Mouse (Mus musculus) lung, postnatal 36 days (tissue): Measurements from ENCODE around the gene Atp5b.
"Not testable (repeated sequence)": the region's sequence is repeated elsewhere in the genome, so short reads cannot be mapped to it uniquely, and the experiment has no call there.

Experiments
- DNase-seq: peaks from one replicate; pipeline ENCODE4 v3.0.0; 2022; ENCODE audit warnings: mixed read lengths

Atp5b gene

DNA sequence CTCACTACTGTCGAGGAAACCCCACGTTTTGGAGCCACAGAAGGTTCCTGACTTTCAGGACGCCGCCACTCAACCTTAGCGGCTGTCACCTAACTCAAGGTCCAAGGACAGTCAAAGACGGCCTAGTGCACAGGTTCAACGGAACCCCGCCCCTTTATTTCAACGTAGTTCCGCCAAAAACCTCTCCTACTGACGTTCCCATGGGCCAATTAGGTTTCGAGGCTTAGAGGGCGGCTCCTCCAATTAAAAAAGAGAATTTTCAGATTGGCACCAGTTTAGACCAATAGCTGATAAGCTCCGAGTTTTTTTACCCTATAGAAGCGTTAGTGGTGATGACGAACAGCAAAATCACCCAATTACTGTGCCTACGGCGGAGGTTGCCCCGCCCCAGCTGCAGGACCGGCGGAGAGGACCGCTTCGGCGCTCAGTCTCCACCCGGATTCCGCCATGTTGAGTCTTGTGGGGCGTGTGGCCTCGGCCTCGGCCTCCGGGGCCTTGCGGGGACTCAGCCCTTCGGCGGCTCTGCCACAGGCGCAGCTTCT is at the start of gene Atp5b:
Atp5b (plus strand) TSS at position 394 of the 542 bp plus-strand sequence.
- peak; percentile 100 for DNase-seq

DNA sequence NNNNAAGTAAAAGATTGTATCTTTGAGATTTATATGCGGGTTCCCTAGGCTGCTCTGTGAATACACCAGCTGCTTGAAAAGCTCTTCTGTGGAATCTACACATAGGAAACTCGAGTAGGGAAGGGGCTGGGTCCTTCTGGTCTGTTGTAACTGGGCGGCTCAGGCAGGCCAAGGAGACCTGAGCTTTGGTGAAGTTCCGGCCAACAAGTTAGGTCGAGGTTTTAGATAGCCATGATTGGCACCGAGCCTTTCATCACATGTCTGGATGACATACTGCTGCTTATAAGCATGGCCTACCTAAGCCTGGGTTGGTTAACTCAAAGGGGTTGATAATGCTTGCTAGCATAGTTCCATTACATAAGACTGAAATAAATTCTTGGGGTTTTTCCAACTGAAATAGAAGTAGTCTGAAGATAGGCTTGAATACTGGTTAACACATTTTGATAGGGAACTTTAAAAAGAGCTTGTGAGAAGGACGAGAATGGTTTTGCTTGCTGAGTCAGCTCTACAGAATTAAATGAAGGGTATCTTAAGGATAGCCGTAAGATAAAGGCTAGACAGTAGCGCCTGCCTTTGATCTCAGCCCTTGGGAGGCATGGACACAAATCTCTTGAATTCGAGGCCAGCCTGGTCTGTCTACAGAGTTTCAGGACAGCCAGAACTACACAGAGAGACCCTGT is 46.2 kb upstream of the Atp5b start:
- peak; percentile 76 for DNase-seq

DNA sequence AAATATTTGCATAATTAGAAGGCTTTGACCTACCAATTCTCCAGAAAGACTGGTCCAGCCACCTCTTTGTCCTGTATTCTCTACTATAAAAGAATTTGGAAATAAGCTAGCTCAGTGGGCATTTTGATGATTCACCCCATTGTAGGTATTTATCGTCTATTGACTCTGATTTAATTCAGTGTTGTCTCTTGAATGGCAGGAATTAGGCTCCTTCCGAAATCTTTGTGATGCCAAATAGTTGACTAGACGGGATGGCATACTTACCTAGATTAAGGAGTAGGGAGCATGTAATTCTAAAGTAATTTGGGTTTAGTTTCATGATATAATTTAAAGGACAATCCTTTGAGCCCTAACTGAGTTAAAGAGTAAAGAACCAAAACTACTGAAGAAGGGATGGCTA is 45.2 kb upstream of the Atp5b start:
- no peak for DNase-seq

DNA sequence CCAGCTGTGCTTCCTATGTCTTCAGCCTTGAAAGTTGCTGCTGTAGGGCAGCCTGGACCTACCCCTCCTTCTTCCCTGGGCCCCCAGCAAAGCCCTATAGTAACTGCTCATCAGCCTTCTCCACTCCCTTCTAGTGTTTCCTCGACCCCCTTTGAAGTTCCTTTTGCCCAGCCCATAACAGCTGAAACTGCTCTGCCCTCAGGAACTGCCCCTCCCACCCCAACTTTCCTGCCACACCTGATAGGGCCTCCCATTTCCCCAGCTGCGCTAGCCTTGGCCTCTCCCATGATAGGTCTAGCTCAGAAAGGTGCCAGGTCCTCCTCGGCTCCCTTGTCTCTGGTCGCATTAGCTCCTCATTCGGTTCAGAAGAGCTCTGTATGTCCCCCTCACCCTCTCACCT is 43.9 kb upstream of the Atp5b start:
- peak; percentile 11 for DNase-seq

DNA sequence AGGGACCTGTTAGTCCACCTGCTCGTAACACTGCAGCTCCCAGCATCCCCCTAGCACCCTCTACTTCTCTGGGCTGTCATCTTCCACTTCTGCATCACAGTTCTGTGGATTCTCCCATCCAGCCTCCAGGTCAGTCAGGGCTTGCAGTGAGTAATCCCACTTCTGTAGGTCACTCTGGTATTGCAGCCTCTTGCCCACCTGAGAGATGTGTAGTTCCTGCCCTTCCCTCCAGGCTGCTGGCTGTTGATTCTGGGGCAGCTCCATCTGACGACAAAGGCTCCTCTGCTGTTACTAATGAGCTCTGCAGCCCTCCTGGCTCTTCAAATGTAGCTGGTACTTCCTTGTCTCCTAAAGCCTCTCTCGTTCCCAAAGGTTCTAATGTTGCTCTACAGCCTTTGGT is 43.2 kb upstream of the Atp5b start:
- DNase-seq, result no peak

DNA sequence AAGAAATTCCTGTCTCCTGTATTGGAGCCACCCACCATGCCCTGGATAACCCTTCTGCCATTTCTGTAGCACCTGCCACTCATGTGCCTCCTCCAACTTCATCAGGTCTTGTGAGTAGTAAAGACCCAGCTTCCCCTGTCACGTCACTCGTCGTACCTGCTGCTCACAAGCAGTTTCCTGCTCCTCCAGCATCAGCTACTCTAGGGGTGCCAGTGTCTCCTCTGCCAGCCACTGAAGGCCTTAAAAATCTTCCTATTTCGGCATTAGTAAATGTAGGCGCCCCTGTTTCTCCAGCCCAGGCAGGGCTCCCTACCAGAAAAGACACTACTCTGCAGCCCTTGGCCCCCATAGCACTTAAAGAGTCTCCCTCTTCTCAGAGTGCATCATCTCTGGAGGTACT is 42.8 kb upstream of the Atp5b start:
- DNase-seq, result no peak

DNA sequence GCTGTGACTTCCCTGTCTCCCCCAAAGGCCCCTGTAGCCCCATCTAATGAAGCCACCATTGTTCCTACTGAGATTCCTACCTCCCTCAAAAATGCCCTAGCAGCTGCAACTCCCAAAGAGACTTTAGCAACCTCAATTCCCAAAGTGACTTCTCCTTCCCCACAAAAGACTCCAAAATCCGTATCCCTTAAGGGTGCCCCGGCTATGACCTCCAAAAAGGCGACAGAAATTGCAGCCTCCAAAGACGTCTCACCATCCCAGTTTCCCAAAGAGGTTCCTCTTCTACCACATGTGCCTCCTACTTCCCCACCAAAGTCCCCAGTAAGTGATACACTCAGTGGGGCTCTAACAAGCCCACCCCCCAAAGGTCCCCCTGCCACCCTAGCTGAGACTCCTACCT is 41.4 kb upstream of the Atp5b start:
- DNase-seq, result no peak

DNA sequence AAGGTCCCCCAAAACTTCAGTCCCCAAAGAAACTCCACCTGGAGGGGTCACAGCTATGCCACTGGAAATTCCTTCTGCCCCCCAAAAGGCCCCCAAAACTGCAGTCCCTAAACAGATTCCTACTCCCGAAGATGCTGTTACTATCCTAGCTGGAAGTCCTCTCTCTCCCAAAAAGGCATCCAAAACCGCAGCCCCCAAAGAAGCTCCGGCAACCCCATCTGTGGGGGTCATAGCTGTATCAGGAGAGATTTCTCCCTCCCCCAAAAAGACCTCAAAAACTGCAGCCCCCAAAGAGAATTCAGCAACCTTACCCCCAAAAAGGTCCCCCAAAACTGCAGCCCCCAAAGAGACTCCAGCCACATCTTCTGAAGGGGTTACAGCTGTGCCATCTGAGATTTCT is 40.6 kb upstream of the Atp5b start:
- no peak for DNase-seq

DNA sequence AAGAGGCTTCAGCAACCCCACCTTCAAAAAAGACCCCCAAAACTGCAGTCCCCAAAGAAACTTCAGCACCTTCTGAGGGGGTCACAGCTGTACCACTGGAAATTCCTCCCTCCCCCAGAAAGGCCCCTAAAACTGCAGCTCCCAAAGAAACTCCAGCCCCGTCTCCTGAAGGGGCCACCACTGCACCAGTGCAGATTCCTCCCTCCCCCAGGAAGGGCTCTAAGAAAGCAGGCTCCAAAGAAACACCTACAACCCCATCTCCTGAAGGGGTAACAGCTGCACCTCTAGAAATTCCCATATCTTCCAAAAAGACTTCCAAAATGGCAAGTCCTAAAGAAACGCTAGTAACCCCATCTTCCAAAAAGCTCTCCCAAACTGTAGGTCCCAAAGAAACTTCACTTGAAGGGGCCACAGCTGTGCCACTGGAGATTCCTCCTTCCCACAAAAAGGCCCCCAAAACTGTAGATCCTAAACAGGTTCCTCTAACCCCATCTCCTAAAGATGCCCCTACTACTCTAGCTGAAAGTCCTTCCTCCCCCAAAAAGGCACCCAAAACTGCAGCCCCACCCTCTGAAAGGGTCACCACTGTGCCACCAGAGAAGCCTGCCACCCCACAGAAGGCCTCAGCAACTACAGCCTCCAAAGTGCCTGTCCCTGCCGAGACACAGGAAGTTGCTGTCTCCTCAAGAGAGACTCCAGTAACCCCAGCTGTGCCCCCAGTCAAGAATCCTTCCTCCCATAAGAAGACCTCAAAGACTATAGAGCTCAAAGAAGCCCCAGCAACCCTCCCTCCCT is 39.8 kb upstream of the Atp5b start:
- no peak for DNase-seq

DNA sequence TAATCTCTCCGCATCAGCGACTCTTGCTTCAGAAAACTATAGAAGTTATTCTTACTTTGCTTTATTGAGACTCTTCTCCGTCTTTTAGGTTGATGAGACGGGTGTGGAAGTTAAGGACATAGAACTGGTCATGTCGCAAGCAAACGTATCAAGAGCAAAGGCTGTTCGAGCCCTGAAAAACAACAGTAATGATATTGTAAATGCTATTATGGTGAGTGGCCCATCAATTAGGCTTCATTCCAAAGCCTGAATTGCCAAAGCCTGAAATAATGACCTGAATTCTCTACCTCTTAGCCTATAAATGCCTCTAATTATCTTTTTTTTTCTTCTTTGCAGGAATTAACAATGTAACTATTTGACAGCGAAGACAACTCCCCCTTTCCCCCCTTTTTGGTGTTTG is 34.9 kb upstream of the Atp5b start:
- no peak for DNase-seq

DNA sequence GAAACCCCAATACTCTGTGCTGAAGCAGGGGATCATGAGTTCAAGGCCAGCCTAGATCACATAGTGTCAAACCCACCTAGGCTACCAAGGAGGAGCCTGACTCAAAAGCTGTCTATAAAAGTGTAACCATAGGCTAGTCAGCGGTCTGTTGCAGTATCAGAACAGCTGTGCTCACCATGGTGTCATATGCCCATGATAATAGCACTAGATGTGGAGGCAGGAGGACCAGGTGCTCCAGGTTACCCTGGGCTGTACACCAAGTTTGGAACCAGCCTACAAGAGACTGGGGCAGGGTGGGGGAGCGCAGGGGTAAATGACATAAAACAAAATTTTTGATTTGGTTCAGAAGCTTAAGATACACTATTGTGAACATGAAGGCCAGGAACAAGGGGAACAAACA is 33.3 kb upstream of the Atp5b start:
- DNase-seq, result no peak

DNA sequence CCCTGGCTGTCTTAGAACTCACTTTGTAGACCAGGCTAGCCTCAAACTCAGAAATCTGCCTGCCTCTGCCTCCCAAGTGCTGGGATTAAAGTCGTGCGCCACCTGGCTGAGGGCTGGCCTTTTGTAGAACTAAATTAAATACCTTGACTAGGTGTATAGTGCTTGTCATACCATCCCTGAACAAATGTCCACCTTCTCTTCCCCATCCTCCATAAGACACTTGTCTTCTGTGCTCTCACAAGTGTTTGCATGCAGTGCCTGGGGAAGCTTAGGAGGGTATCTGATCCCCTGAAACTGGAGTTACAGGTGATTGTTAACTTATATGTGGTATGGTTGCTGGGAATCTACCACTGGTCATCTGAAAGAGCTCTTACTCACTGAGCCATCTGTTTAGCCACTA is 32.7 kb upstream of the Atp5b start:
- DNase-seq, result no peak

DNA sequence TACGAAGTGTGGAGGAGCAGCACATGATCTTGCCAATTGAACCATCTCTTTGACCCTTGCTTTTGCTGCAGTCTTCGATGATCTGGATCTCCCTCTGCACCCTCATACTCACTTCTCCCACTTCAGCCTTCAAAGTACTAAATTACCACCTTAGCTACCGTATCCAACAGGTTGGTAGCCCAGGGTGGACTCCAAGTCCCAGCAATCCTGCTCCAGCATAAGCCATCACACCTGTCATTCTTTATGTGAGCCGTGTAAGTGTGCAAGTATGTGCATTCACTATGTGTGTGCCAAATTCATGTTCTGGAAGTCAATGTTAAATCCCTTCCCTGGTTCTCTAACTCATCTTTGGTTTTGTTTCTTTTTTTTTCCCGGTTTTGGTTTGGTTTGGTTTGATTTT is 31.5 kb upstream of the Atp5b start:
- DNase-seq, result no peak

DNA sequence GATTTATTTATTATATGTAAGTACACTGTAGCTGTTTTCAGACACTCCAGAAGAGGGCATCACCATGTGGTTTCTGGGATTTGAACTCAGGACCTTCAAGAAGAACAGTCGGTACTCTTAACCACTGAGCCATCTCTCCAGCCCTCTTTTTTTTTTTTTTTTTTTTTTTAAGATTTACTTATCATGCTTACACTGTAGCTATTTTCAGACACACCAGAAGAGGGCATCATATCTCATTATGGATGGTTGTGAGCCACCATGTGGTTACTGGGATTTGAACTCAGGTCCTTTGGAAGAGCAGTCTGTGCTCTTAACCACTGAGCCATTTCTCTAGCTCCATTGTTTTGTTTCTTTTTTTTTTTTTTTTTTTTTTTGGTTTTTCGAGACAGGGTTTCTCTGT is 30.9 kb upstream of the Atp5b start:
- not testable (repeated sequence) for DNase-seq

DNA sequence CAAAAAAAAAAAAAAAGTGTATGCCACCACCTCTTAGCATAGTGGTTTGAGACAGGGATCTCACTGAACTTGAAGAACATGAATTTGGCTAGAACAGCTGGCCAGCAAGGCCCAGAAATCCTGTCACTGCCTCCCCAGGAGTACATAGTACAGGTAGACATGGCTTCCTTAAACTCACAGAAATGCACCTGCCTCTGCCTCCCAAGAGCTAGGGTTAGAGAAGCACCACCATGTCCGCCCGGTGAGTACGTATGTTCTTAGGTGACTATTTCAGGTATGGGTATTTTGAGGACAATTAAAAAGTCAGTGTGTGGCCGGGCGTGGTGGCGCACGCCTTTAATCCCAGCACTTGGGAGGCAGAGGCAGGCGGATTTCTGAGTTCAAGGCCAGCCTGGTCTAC is 30.1 kb upstream of the Atp5b start:
- no peak for DNase-seq

DNA sequence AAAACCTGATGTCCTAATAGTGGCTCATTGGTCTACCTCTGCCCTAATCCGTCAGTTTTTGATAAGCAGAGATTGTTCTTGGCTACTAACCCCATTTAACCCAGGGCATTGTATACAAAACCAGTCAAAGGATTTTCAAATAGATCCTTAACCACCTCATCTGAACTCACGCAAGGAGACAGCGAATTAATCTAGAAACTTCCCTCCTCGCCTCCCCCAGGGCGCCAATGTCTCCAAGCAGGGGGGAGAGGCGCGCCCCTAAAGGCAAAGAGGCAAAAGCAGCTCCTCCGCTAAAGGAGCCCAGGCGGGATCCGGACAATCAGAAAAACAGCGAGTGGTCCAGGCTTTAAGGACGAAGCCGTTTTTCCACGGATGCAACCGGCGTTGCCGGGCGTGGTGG is 24.9 kb upstream of the Atp5b start:
- no peak for DNase-seq

DNA sequence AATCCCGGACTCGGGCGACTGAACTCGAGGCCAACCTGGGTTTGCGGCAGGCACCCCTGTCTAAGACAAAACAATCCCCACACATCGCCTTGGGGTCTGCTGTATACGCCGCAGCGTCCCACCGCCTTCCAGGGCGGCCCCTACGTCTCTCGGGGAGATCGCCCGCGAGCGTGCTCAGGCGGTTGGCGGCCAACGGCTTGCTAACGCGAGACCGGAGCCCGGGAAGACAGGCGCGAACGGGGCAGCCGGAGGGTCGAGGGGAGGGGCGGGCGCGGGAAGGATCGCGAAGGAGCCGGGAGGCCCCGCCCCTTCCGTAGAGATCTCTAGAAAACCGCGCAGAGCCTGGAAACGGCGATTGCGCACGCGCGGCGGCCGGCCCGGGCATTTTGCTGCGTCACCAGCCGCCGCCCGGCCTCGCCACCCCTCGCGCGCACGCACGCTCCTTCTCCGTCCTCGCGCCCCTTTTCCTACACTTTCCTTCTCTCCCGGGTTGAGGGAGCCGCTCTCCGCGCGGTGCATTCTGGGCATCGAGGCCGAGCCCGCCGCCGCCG is 24.4 kb upstream of the Atp5b start, which contains the start of gene Ptges3:
Ptges3 (plus strand) TSS at position 354 of the 551 bp plus-strand sequence.
- DNase-seq, result peak; percentile 97

DNA sequence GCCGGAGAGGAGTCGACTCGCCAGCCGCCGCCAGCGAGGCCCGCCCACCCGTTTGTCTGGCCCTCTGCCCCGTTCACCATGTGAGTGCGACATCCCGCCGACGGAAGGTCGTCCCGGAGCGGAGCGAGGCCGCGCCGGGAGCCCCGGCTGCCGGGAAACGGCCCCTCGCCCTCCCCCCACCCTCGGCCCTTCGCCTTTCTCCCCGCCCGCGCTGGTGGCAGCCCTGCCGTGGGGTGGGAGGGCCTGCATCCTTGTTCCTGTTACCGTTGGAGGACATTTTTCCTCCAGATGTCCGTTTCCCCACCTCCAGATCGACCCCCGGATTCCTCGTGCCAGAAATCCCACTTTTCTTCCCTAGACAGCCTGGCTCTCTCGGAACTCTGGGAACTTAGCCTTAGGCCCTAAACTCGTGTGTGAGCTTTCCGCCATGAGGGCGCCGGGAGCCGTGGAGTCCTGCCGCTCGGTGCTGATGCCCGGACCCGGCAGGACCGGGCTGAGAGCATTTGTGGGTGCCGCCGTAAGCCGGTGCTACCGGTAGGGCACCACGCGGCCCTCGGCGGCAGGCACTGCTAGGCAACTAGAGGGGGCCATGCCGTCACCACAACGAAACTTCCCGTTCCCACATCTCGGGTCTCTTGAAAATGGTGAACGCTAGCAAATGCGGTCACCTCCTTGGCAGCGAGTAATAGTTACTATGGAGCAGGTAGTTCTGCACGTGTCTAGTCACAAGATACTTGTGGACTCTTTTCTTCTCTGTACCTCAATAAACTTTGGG is 23.7 kb upstream of the Atp5b start:
- DNase-seq, result peak; percentile 74

DNA sequence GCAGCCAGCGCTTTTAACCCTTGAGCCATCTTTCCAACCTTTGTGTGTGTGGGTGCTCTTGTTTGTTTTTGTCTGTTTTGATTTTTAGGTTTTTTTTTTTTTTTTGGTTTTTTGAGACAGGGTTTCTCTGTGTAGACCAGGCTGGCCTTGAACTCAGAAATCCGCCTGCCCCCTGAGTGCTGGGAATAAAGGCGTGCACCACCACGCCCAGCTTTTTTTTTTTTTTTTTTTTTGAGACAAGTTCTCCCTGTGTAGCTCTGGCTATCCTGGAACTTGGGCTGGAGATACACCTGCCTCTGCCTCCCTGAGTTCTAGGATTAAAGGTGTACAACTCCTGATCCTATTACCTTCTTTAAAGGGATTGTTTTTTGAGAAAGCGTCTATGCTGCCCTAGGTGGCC is 22.0 kb upstream of the Atp5b start:
- no peak for DNase-seq

DNA sequence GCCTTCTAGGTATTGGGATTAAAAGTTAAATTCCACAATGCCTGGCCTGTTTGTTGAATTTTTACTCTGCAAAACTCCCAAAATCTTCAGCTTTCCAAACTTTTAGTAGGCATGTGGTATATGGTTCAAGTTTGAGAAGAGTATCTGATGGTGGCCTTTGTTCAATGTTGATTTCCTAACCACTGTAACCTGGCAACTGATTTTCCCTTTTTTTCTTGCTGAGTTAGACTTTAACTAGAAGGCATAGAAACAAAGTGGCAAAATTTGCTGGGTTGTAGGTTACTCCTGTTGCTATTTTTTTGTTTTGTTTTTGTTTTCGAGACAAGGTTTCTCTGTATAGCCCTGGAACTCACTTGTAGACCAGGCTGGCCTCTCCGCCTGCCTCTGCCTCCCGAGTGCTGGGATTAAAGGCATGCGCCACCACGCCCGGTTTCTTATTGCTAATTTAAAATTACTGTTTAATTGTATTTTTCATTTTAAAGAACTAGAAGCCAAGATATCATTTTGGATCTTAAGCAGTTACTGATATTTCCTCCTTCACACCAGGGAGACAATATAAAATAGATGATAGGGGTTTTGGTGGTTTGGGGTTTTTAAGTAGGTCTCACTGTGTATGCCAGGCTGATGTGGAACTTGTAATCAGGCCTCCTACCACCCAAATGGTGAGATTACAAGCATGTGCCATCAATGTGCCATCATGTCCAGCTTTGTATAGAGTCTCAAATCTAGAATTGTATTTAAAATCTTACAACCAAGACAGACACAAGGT is 20.7 kb upstream of the Atp5b start:
- DNase-seq, result no peak

DNA sequence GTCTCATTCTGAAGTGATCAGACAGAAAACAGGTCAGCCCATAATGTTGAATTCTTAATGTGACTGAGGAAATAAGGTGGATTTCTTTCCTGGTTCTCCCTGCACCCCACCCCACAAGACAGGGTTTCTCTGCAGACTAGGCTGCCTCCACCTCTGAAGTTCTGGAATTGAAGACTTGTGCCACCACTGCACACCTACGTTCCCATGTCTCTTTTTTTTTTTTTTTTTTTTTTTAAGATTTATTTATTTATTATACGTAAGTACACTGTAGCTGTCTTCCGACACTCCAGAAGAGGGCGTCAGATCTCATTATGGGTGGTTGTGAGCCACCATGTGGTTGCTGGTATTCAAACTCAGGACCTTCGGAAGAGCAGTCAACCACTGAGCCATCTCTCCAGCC is 17.0 kb upstream of the Atp5b start:
- DNase-seq, result no peak

DNA sequence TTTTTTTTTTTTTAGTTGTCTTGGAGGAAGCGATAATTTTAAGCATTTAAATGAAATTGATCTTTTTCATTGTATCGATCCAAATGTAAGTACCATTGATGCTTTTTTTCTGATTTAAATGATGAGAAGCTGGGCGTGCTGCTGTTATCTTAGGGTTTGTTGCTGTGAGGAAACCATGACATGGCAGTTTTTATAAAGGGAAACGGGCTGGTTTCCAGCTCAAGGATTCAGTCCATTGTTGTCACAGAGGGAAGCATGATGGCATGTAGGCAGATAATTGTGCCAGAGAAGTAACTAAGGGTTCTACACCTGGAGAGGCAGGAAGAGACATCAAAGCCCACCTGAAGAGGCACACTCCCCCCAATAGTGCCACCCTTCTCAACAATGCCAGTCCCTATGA is 13.9 kb upstream of the Atp5b start:
- peak; percentile 29 for DNase-seq
